Mouse (Mus musculus): ENCODE measurements around the gene Gm10309. TPM values are rescaled to one million over a fixed set of nuclear protein-coding genes. Genes with fewer than 3 reads are reported as not detected.

The Gm10309 gene
- polyA plus RNA-seq, 1 experiment from 2014 or later, result 0.34 TPM

GRCm38 (mm10) chr17:86522649-86523048, 17.6 kb upstream of the Gm10309 start:
- Histone ChIP-seq H3K9me3 (replicated peaks; ENCODE audit: control insufficient read depth, low read length) (no peaks in the 10 kb centered on the region), H3K27me3 (ENCODE audit: control insufficient read depth, insufficient read depth, low read length) (no peaks in the 10 kb centered on the region), H3K36me3 (ENCODE audit: control insufficient read depth, insufficient read depth, low read length) (no peaks in the 10 kb centered on the region), H3K4me1 (ENCODE audit: control insufficient read depth, insufficient read depth, low read length) (no peaks in the 10 kb centered on the region), H3K4me2 (ENCODE audit: low read depth, low read length) (no peak overlapping the region), H3K4me3 (replicated peaks; ENCODE audit: low read length) (no peak overlapping the region), H3K9ac (ENCODE audit: low read length) (no peak overlapping the region), H3K27ac (ENCODE audit: low read length) (no peak overlapping the region)
- 85% methylated on average over 5 of the region's 5 CpGs for WGBS
- ATAC-seq (ENCODE audit: insufficient read depth, low FRiP score), result no peak

- Histone ChIP-seq H3K36me3 (ENCODE audit: control insufficient read depth, insufficient read depth, low read length) (no peaks in the 10 kb centered on the region), H3K4me3 (replicated peaks; ENCODE audit: low read length) (no peak overlapping the region), H3K4me1 (ENCODE audit: control insufficient read depth, insufficient read depth, low read length) (no peaks in the 10 kb centered on the region), H3K4me2 (ENCODE audit: low read depth, low read length) (no peak overlapping the region), H3K9ac (ENCODE audit: low read length) (no peak overlapping the region), H3K27me3 (ENCODE audit: control insufficient read depth, insufficient read depth, low read length) (no peaks in the 10 kb centered on the region), H3K27ac (ENCODE audit: low read length) (no peak overlapping the region), H3K9me3 (replicated peaks; ENCODE audit: control insufficient read depth, low read length) (no peaks in the 10 kb centered on the region)
- no peak for ATAC-seq (ENCODE audit: insufficient read depth, low FRiP score)
- WGBS, result 90% methylated on average over 11 of the region's 11 CpGs
Measured at GRCm38 (mm10) chr17:86521252-86521651, 16.2 kb upstream of the Gm10309 start.

- 92% methylated on average over 7 of the region's 7 CpGs for WGBS
- Histone ChIP-seq H3K4me3 (replicated peaks; ENCODE audit: low read length) (no peak overlapping the region), H3K9ac (ENCODE audit: low read length) (no peak overlapping the region), H3K27ac (ENCODE audit: low read length) (no peak overlapping the region), H3K36me3 (ENCODE audit: control insufficient read depth, insufficient read depth, low read length) (no peaks in the 10 kb centered on the region), H3K4me1 (ENCODE audit: control insufficient read depth, insufficient read depth, low read length) (peaks cover 8% of the 10 kb centered on the region), H3K4me2 (ENCODE audit: low read depth, low read length) (no peak overlapping the region), H3K27me3 (ENCODE audit: control insufficient read depth, insufficient read depth, low read length) (no peaks in the 10 kb centered on the region), H3K9me3 (replicated peaks; ENCODE audit: control insufficient read depth, low read length) (no peaks in the 10 kb centered on the region)
- no peak for ATAC-seq (ENCODE audit: insufficient read depth, low FRiP score)
Measured at GRCm38 (mm10) chr17:86518604-86519003, 13.6 kb upstream of the Gm10309 start.

GRCm38 (mm10) chr17:86516630-86517029, 11.6 kb upstream of the Gm10309 start:
- peaks cover 8% of the 10 kb centered on the region for H3K4me1 ChIP-seq (ENCODE audit: control insufficient read depth, insufficient read depth, low read length)
- H3K36me3 ChIP-seq (ENCODE audit: control insufficient read depth, insufficient read depth, low read length), result no peaks in the 10 kb centered on the region
- H3K4me2 ChIP-seq (ENCODE audit: low read depth, low read length), result no peak overlapping the region
- no peaks in the 10 kb centered on the region for H3K27me3 ChIP-seq (ENCODE audit: control insufficient read depth, insufficient read depth, low read length)
- WGBS, result 77% methylated on average over 5 of the region's 5 CpGs
- no peak overlapping the region for H3K9ac ChIP-seq (ENCODE audit: low read length)
- no peak for ATAC-seq (ENCODE audit: insufficient read depth, low FRiP score)
- H3K27ac ChIP-seq (ENCODE audit: low read length), result no peak overlapping the region
- H3K4me3 ChIP-seq (replicated peaks; ENCODE audit: low read length), result no peak overlapping the region
- H3K9me3 ChIP-seq (replicated peaks; ENCODE audit: control insufficient read depth, low read length), result no peaks in the 10 kb centered on the region

GRCm38 (mm10) chr17:86514974-86515620, 10.1 kb upstream of the Gm10309 start:
- Histone ChIP-seq H3K4me2 (ENCODE audit: low read depth, low read length) (no peak overlapping the region), H3K9me3 (replicated peaks; ENCODE audit: control insufficient read depth, low read length) (no peaks in the 10 kb centered on the region), H3K9ac (ENCODE audit: low read length) (no peak overlapping the region), H3K27ac (ENCODE audit: low read length) (no peak overlapping the region), H3K4me3 (replicated peaks; ENCODE audit: low read length) (no peak overlapping the region), H3K27me3 (ENCODE audit: control insufficient read depth, insufficient read depth, low read length) (no peaks in the 10 kb centered on the region), H3K4me1 (ENCODE audit: control insufficient read depth, insufficient read depth, low read length) (peaks cover 8% of the 10 kb centered on the region), H3K36me3 (ENCODE audit: control insufficient read depth, insufficient read depth, low read length) (no peaks in the 10 kb centered on the region)
- no peak for ATAC-seq (ENCODE audit: insufficient read depth, low FRiP score)
- WGBS, result 45% methylated on average over 13 of the region's 13 CpGs

GRCm38 (mm10) chr17:86509871-86510270, 4.8 kb upstream of the Gm10309 start:
- 57% methylated on average over 5 of the region's 5 CpGs for WGBS
- Histone ChIP-seq H3K27me3 (ENCODE audit: control insufficient read depth, insufficient read depth, low read length) (no peaks in the 10 kb centered on the region), H3K9ac (ENCODE audit: low read length) (no peak overlapping the region), H3K4me3 (replicated peaks; ENCODE audit: low read length) (no peak overlapping the region), H3K36me3 (ENCODE audit: control insufficient read depth, insufficient read depth, low read length) (no peaks in the 10 kb centered on the region), H3K27ac (ENCODE audit: low read length) (no peak overlapping the region), H3K9me3 (replicated peaks; ENCODE audit: control insufficient read depth, low read length) (no peaks in the 10 kb centered on the region), H3K4me1 (ENCODE audit: control insufficient read depth, insufficient read depth, low read length) (peaks cover 3% of the 10 kb centered on the region; the same call in 1 of the 2 replicates), H3K4me2 (ENCODE audit: low read depth, low read length) (no peak overlapping the region)
- ATAC-seq (ENCODE audit: insufficient read depth, low FRiP score), result no peak

- Histone ChIP-seq H3K9ac (ENCODE audit: low read length) (no peak overlapping the region), H3K27ac (ENCODE audit: low read length) (no peak overlapping the region; the same call in 1 of the 2 replicates), H3K9me3 (replicated peaks; ENCODE audit: control insufficient read depth, low read length) (no peaks in the 10 kb centered on the region), H3K4me1 (ENCODE audit: control insufficient read depth, insufficient read depth, low read length) (no peaks in the 10 kb centered on the region), H3K4me2 (ENCODE audit: low read depth, low read length) (no peak overlapping the region), H3K27me3 (ENCODE audit: control insufficient read depth, insufficient read depth, low read length) (no peaks in the 10 kb centered on the region), H3K4me3 (replicated peaks; ENCODE audit: low read length) (no peak overlapping the region), H3K36me3 (ENCODE audit: control insufficient read depth, insufficient read depth, low read length) (no peaks in the 10 kb centered on the region)
- 76% methylated on average over 3 of the region's 3 CpGs for WGBS
- ATAC-seq (ENCODE audit: insufficient read depth, low FRiP score), result no peak
Measured at GRCm38 (mm10) chr17:86508212-86508490, 3.1 kb upstream of the Gm10309 start.

- H3K4me1 ChIP-seq (ENCODE audit: control insufficient read depth, insufficient read depth, low read length), result no peaks in the 10 kb centered on the region
- no peak overlapping the region for H3K9ac ChIP-seq (ENCODE audit: low read length)
- H3K4me2 ChIP-seq (ENCODE audit: low read depth, low read length), result no peak overlapping the region
- peak overlapping the region; percentile 19 for H3K27ac ChIP-seq (ENCODE audit: low read length)
- no peak for ATAC-seq (ENCODE audit: insufficient read depth, low FRiP score)
- 64% methylated on average over 19 of the region's 19 CpGs for WGBS
- H3K9me3 ChIP-seq (replicated peaks; ENCODE audit: control insufficient read depth, low read length), result no peaks in the 10 kb centered on the region
- H3K36me3 ChIP-seq (ENCODE audit: control insufficient read depth, insufficient read depth, low read length), result no peaks in the 10 kb centered on the region
- no peak overlapping the region for H3K4me3 ChIP-seq (replicated peaks; ENCODE audit: low read length)
- no peaks in the 10 kb centered on the region for H3K27me3 ChIP-seq (ENCODE audit: control insufficient read depth, insufficient read depth, low read length)
Measured at GRCm38 (mm10) chr17:86507342-86508211, 2.5 kb upstream of the Gm10309 start.

GRCm38 (mm10) chr17:86506881-86507280, 1.8 kb upstream of the Gm10309 start:
- no peaks in the 10 kb centered on the region for H3K9me3 ChIP-seq (replicated peaks; ENCODE audit: control insufficient read depth, low read length)
- WGBS, result 39% methylated on average over 5 of the region's 5 CpGs

More at GRCm38 (mm10) chr17:86506881-86507280, 1.8 kb upstream of the Gm10309 start:
- no peaks in the 10 kb centered on the region for H3K27me3 ChIP-seq (ENCODE audit: control insufficient read depth, insufficient read depth, low read length)
- H3K36me3 ChIP-seq (ENCODE audit: control insufficient read depth, insufficient read depth, low read length), result no peaks in the 10 kb centered on the region
- H3K9ac ChIP-seq (ENCODE audit: low read length), result peak overlapping the region; percentile 32
- H3K27ac ChIP-seq (ENCODE audit: low read length), result peak overlapping the region; percentile 74
- H3K4me3 ChIP-seq (replicated peaks; ENCODE audit: low read length), result no peak overlapping the region
- H3K4me1 ChIP-seq (ENCODE audit: control insufficient read depth, insufficient read depth, low read length), result no peaks in the 10 kb centered on the region
- no peak for ATAC-seq (ENCODE audit: insufficient read depth, low FRiP score)
- no peak overlapping the region for H3K4me2 ChIP-seq (ENCODE audit: low read depth, low read length)

Measured in stomach, embryonic 16.5 days (tissue).